Mouse (Mus musculus) sigmoid colon, adult 10 weeks (tissue): ENCODE data around the gene 9930022D16Rik. TPM values are rescaled to one million over a fixed set of nuclear protein-coding genes. Genes with fewer than 3 reads are reported as not detected.

ENCODE experiments used
- polyA plus RNA-seq: library from polyadenylated mRNA; stranded (reverse); fragments of 350-450 nt; fragmentation: Illumina TruSeq; extraction: RNeasy Lipid Tissue Mini Kit (QIAGEN cat#74804); gene quantifications from one replicate; pipeline ENCODE4 v1.2.3, GENCODE M21; 2014; ENCODE audit warnings: low read depth, low replicate concordance

Gene 9930022D16Rik
- polyA plus RNA-seq, result not detected

DNA sequence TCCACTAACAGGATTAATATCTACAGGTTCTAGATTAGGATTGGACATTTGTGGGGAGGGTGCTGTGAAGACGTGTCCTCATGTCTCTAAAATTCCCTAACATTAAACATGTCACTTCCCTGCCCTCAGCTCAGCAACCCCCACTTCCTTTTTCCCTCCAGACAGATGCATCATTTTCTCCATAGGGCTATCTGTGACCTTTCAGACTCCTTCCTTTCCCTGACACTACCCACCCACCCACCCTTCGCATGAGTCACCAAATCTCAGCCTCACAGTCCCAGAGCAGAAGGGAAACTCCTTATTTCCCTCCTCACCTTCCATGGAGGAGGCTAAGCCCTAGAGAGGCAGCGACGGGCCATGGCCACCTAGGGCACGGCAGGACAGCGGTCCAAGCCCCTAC is at the start of gene 9930022D16Rik:
9930022D16Rik (plus strand) TSS at position 301 of the 400 bp plus-strand sequence.

DNA sequence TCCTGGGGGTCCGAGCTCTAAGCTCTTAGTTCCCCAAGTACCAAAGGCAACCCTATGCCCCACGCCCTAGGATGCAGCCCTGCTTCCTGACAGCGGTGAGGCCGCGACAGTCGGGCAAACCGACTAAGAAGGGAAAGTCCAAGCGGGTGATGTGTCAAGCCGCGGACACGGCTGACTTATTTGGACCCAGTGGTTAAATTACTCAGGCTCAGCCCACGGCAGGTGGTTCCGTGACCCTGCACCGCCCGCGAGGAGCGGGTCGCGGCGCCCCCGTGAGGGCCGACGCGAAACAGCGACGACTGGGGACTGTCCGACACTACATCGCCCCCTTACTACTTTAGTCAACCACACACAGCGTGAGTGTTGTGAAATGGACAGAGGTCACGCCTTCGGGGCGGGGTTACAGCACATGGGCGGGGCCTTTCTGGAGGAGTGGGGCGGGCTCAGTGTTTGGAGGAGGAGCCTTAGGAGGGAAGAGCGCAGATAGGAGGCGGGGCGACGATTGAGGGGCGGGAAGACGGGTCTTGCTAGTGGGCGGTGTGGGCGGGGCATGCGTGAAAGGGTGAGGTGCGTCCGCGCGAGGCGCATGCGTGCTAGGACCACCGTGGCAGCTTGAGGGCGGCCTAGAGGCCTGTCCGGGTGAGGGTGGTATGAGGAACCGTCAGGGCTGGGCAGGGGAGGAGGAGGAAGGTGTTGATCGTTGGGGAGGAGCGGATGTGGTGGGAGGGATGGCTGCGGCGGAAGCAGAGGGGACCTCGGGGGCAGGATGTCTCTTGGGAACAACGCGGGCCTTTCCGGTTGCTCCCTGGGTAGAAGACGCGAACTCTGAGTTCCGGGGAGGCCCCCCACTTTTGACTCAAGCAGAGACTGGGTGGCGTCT is 11.9 kb downstream of the 9930022D16Rik start, which contains the start of gene Amz2:
Amz2 (plus strand) TSS at position 555 of the 880 bp plus-strand sequence.

Other genes starting within 250 kb of the 9930022D16Rik start
- gene Rgs9, start 115.8 kb upstream of the 9930022D16Rik start, polyA plus RNA-seq, result 1.5 TPM
- gene Gna13, start 51.1 kb upstream of the 9930022D16Rik start, polyA plus RNA-seq, result 100 TPM
- gene Amz2, start 12.0 kb downstream of the 9930022D16Rik start, polyA plus RNA-seq, result 47.3 TPM
- gene Arsg, start 59.5 kb downstream of the 9930022D16Rik start, polyA plus RNA-seq, result 5.3 TPM
- 8.8 TPM for gene Slc16a6, start 59.7 kb downstream of the 9930022D16Rik start, polyA plus RNA-seq
- gene Wipi1, start 198.1 kb downstream of the 9930022D16Rik start, polyA plus RNA-seq, result 32.4 TPM
- 220 TPM for gene Prkar1a, start 235.5 kb downstream of the 9930022D16Rik start, polyA plus RNA-seq